Mouse (Mus musculus): ENCODE results near the gene Prmt2. TPM values are rescaled to one million over a fixed set of nuclear protein-coding genes. Genes with fewer than 3 reads are reported as not detected.

Gene Prmt2
- 10 to 100 TPM; 21.3 to 31.3 TPM for total RNA-seq (2021)
- long read RNA-seq, experiment 1, transcript Prmt2-201 (11 exons, 2,016 nt), result major isoform, 46 of 68 reads
- long read RNA-seq, experiment 1, transcript Prmt2-202 (11 exons, 2,052 nt), result minor isoform, 15 of 68 reads
- long read RNA-seq, experiment 1, partial matches to known transcripts, result 2 of 68 reads
- long read RNA-seq, experiment 1, other reads (novel, unspliced or antisense), result 4 of 68 reads
- long read RNA-seq, experiment 2, transcript Prmt2-201 (11 exons, 2,016 nt), result major isoform, 105 of 145 reads
- long read RNA-seq, experiment 2, transcript Prmt2-202 (11 exons, 2,052 nt), result minor isoform, 27 of 145 reads
- long read RNA-seq, experiment 2, partial matches to known transcripts, result 4 of 145 reads
- long read RNA-seq, experiment 2, other reads (novel, unspliced or antisense), result 7 of 145 reads

- DNase-seq (ENCODE audit: low spot score in 2 of 2), result peak; percentile 83 to 88
Observed at GRCm38 (mm10) chr10:76237341-76238225, at the start of gene Prmt2. TSS of gene Prmt2 (minus strand) at chr10:76237865.

- DNase-seq (ENCODE audit: low spot score in 2 of 2), result no peak
Observed at GRCm38 (mm10) chr10:76278541-76279097, 41.0 kb upstream of the Prmt2 start.

GRCm38 (mm10) chr10:76275256-76275655 is 37.6 kb upstream of the Prmt2 start:
- DNase-seq (ENCODE audit: low spot score in 2 of 2), result no peak

GRCm38 (mm10) chr10:76271238-76271637 is 33.6 kb upstream of the Prmt2 start:
- no peak for DNase-seq (ENCODE audit: low spot score in 2 of 2)

GRCm38 (mm10) chr10:76262431-76262830 is 24.8 kb upstream of the Prmt2 start:
- DNase-seq (ENCODE audit: low spot score in 2 of 2), result no peak

- no peak for DNase-seq (ENCODE audit: low spot score in 2 of 2)
Observed at GRCm38 (mm10) chr10:76261447-76261846, 23.8 kb upstream of the Prmt2 start.

GRCm38 (mm10) chr10:76260358-76261059 is 22.8 kb upstream of the Prmt2 start:
- no peak for DNase-seq (ENCODE audit: low spot score in 2 of 2)

- no peak for DNase-seq (ENCODE audit: low spot score in 2 of 2)
Observed at GRCm38 (mm10) chr10:76259566-76260232, 22.0 kb upstream of the Prmt2 start.

- DNase-seq (ENCODE audit: low spot score in 2 of 2), result peak in 1 of 2 experiments; percentile 17
Observed at GRCm38 (mm10) chr10:76257719-76258390, 20.2 kb upstream of the Prmt2 start.

GRCm38 (mm10) chr10:76257231-76257630 is 19.6 kb upstream of the Prmt2 start:
- no peak for DNase-seq (ENCODE audit: low spot score in 2 of 2)

GRCm38 (mm10) chr10:76255617-76256016 is 18.0 kb upstream of the Prmt2 start:
- no peak for DNase-seq (ENCODE audit: low spot score in 2 of 2)

- no peak for DNase-seq (ENCODE audit: low spot score in 2 of 2)
Observed at GRCm38 (mm10) chr10:76253536-76253935, 15.9 kb upstream of the Prmt2 start, which contains the start of gene S100b. TSS of gene S100b (plus strand) at chr10:76253853.

GRCm38 (mm10) chr10:76253079-76253478 is 15.4 kb upstream of the Prmt2 start:
- no peak for DNase-seq (ENCODE audit: low spot score in 2 of 2)

- no peak for DNase-seq (ENCODE audit: low spot score in 2 of 2)
Observed at GRCm38 (mm10) chr10:76250870-76251269, 13.2 kb upstream of the Prmt2 start.

- DNase-seq (ENCODE audit: low spot score in 2 of 2), result no peak
Observed at GRCm38 (mm10) chr10:76248647-76248968, 10.9 kb upstream of the Prmt2 start.

GRCm38 (mm10) chr10:76247960-76248646 is 10.4 kb upstream of the Prmt2 start:
- DNase-seq (ENCODE audit: low spot score in 2 of 2), result no peak

- DNase-seq (ENCODE audit: low spot score in 2 of 2), result no peak
Observed at GRCm38 (mm10) chr10:76246601-76247000, 8.9 kb upstream of the Prmt2 start.

- DNase-seq (ENCODE audit: low spot score in 2 of 2), result no peak
Observed at GRCm38 (mm10) chr10:76245106-76245505, 7.4 kb upstream of the Prmt2 start.

GRCm38 (mm10) chr10:76239401-76239800 is 1.7 kb upstream of the Prmt2 start:
- DNase-seq (ENCODE audit: low spot score in 2 of 2), result no peak

Data from adrenal gland, adult 18-20 months (tissue).